Mouse (Mus musculus) large intestine, adult 2 months (tissue): ENCODE data around the gene Pof1b. TPM values are rescaled to one million over a fixed set of nuclear protein-coding genes. Genes with fewer than 3 reads are reported as not detected.
A peak's percentile ranks its signal among the peaks of the same experiment; 100 is the strongest.

Experiments
- DNase-seq: peaks from one replicate; pipeline ENCODE4 v3.0.0-alpha.2; 2012; ENCODE audit warnings: low read depth, low spot score
- WGBS: fragments of 180-500 bp; shearing (Covaris S2); methylation state at CpG from one replicate; pipeline ENCODE4 v1.1.7; 2018; 5-methylcytosine and 5-hydroxymethylcytosine counted together
- polyA plus RNA-seq: library from polyadenylated mRNA; depleted of rRNA; stranded (reverse); fragments of >200 nt; gene quantifications from 2 replicates; pipeline ENCODE4 v1.2.3, GENCODE M21; 2012; rRNA removed

The Pof1b gene
- polyA plus RNA-seq, result 3.0 and 5.3 TPM in 2 replicates

- peak; percentile 70 for DNase-seq
- WGBS, result 37% methylated on average over 5 of the region's 5 CpGs
Observed at GRCm38 (mm10) chrX:112698508-112698907, at the start of gene Pof1b. Pof1b (minus strand) TSS chrX:112698651.

- no peak for DNase-seq
Observed at GRCm38 (mm10) chrX:112716587-112716986, 18.1 kb upstream of the Pof1b start.

- WGBS, result 11% methylated on average over 1 of the region's 1 CpGs
- DNase-seq, result no peak
Observed at GRCm38 (mm10) chrX:112694392-112694791, 4.1 kb downstream of the Pof1b start.

- no peak for DNase-seq
- WGBS, result 72% methylated on average over 5 of the region's 5 CpGs
Observed at GRCm38 (mm10) chrX:112680605-112681004, 17.8 kb downstream of the Pof1b start.

GRCm38 (mm10) chrX:112675525-112675924, 22.9 kb downstream of the Pof1b start:
- 45% methylated on average over 1 of the region's 1 CpGs for WGBS
- no peak for DNase-seq

- DNase-seq, result no peak
- WGBS, result 30% methylated on average over 79 of the region's 81 CpGs
Observed at GRCm38 (mm10) chrX:112601306-112602120, 96.9 kb downstream of the Pof1b start.

DNA sequence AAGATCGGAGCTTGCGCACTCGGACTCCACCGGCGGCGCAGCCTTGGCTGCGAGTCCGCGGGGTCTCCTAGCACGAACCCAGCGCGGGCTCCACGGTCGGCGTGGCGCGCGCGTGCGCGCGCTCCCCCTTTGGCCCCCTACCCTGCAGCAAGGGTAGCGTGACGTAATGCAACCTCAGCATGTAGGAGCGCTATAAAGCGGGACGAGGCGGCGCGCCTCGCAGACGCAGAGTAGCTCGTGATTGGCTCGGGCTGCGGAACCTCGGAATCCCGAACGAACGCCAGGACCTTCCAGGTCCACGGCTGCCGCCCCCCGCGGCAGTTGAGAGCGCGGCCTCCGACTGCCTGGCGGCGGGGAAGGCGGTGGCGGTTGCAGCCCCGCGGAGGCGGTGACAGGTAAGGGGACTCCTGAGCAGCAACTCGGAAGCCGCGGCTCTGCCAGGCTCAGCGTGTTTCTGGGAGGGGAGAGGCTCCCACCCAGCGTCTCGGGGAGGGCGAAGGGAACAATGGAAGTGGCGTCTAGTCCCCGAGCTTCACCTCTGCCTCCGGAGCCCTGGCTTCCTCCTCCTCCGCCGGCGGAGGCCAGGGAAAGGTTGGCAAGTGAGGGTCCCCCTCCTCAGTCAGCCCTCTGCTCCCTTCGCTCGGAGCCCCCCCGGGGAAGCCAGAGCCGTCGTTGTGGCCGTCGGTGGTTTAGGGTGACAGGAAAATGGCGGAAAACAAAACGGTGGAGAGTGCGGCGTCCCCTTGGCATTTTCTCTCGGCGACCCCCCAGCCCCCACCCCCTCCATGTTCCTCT, 97.7 kb downstream of the Pof1b start, which contains the start of gene Zfp711:
Gene Zfp711 (plus strand): TSS at position 16 of the 795 bp plus-strand sequence.
- no peak for DNase-seq
- 20% methylated on average over 78 of the region's 79 CpGs for WGBS

Other genes starting within 250 kb of the Pof1b start
- gene 2010106E10Rik, start 203.4 kb downstream of the Pof1b start, polyA plus RNA-seq, result 33.1 and 93.2 TPM in 2 replicates
- 0.11 and 0.23 TPM in 2 replicates for gene Zfp711, start 98.1 kb downstream of the Pof1b start, polyA plus RNA-seq